Mouse (Mus musculus): ENCODE measurements at regions not wholly inside any gene's neighbourhood (a gene's known extent, or its start where the extent isn't known, plus 50 kb on each side); places are given as distances from the start of the nearest gene placed in this dataset.
"Not testable (repeated sequence)": the region's sequence is repeated elsewhere in the genome, so short reads cannot be mapped to it uniquely, and the experiment has no call there.

- DNase-seq (ENCODE audit: low spot score in 2 of 2), result not testable (repeated sequence)
Observed at GRCm38 (mm10) chr13:107774499-107774898, 269.7 kb upstream of the Smim15 start.

DNA sequence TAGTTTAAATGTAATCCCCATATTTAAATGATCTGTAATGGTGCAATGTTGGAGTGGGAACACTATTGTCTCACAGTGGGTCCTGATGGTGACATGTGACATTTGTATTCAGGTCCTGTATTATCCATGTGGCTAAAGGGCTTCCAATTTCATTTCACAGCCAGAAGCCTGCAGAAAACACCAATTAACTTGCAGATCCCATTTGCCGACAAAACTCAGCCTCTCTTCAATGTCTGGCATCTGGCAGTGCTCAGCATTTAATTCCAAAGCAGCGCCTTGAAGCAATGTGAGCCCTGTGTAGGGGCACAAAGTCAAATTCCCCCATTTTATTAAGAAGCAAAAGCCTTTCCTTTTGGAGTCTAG is 277.0 kb upstream of the Smim15 start:
- DNase-seq (ENCODE audit: low spot score in 2 of 2), result peak in 1 of 2 experiments; percentile 21

DNA sequence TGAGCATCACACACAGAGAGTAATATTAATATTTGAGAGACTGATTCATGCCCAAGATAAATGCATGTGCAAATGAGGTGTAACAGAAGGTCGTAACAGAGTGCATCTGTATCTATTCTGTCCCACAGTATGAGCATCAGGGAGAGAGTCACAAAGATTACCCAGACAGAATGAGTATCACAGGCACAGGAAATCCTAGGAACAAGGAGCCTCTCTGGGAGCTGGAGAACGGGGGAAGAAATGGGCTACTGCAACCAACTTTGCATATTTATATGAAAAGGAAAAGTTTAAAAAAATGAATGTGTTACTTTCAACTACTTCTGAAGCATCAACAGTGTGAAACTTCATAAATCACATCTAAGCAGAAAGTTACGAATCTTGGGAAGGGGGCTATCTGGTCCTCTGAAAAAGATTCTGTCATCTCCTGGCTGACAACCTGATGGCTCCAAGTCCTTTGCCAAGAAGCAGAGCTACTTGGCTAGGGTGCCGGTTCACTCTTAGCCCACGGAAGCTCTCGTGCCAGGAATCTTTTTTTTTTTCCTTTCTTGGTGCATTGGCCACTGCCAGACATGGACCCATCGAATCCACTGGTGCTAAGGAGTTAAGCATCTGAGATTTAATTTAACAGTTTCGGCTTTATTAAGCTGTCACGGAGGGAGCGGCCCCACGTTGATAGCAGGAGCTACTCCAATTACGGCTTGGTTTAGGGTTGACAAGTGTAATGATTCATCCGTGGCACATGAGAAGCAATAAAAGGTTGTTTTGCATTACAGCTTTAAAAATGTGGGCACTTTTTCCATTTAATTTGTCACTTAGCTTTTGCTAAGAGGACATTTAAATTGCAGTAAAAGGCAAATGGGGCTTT is 277.6 kb upstream of the Smim15 start:
- no peak for DNase-seq (ENCODE audit: low spot score in 2 of 2)

DNA sequence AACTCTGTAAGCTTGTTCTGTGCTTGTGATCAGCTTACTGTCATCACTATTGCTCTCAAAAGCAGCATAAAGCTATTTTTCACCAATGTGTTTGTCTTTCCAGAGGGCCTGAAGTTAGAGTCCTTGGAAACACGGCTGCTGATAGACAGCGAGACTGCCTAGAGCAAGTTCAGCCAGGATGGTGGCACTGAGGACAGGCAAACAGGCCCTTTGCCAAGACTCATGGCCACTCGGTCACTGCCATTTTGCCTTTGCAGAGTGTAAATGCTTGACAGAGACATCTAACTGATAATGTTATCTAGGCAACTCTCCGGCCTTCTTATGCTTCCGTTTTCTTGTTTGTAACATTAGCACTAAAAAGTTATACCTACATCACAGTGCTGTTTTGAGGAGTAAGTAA is 280.3 kb upstream of the Smim15 start:
- DNase-seq (ENCODE audit: low spot score in 2 of 2), result no peak

GRCm38 (mm10) chr13:107760511-107760910 is 283.7 kb upstream of the Smim15 start:
- no peak for DNase-seq (ENCODE audit: low spot score in 2 of 2)

DNA sequence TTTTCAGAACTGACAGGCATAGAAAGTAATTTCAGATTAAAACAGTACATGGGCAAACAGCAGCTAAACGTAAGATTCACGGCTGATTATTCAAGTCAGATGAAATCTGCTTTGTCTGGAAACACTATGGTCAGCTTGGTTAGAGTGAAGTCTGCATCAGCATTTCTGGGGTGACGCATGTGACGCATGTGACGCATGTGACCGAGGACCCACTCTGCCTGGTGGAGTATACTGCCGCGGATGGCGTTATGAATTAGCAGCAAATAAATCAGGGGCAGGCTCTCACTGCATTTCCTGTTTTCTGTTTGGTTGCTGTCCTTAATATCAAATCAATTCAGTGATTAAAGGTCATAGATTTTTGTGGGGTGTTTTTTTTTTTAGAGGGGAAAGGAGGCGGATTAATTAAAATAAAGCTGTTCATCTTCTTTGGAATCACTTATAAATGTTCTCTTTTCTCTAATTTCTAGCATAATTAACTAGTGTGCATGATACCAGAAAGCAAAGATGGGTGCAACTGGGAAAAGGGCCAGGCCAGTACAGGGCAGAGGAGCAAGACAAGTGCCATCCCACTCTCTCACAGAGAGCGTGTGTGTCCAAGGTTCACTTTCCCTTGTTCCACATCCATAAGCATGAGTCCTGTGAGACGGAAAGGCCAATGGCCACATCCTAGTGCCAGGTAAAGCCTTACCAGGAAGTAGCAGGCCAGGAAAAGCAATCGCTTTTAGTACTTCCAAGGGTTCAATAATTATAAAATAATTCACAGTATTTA is 285.7 kb upstream of the Smim15 start:
- no peak for DNase-seq (ENCODE audit: low spot score in 2 of 2)

GRCm38 (mm10) chr13:107752745-107753144 is 291.5 kb upstream of the Smim15 start:
- DNase-seq (ENCODE audit: low spot score in 2 of 2), result no peak

- DNase-seq (ENCODE audit: low spot score in 2 of 2), result no peak
Observed at GRCm38 (mm10) chr13:107743464-107744218, 300.6 kb upstream of the Smim15 start.

GRCm38 (mm10) chr13:107736581-107736980 is 307.7 kb upstream of the Smim15 start:
- no peak for DNase-seq (ENCODE audit: low spot score in 2 of 2)

DNA sequence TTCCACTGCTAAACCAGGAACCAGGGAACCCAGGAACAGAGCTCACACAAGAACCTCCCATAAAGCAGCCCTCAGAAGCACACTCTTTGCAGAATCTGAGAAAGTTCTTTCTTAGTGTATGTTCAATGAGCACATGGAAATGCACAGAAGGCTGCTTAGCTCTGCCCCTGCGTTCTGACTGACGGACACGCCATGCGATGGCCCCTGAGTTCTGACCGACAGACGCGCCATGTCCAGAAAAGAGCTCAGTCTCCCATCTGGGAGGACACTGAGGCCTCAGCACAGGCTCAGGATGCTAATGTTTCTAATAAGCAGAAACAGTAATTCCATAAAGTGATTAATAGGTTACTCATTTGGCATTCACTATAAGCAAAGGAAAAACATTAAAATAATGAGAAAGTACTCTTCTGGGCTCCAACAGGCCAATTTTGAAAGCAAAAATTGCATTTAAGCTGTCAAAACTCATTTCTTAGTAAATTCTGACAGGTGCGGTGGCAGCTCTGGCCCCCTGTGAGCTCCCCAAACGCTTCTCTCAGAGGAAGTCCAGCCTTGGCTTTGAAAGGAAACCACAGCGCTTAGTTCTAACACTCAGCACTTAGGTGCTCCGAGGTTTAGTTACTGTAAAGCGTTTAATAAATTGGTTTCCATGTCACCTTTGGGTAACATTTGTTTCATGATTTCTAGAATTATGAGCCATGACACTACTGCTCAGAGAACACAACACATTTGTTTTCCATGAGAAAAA is 309.9 kb upstream of the Smim15 start:
- no peak for DNase-seq (ENCODE audit: low spot score in 2 of 2)

DNA sequence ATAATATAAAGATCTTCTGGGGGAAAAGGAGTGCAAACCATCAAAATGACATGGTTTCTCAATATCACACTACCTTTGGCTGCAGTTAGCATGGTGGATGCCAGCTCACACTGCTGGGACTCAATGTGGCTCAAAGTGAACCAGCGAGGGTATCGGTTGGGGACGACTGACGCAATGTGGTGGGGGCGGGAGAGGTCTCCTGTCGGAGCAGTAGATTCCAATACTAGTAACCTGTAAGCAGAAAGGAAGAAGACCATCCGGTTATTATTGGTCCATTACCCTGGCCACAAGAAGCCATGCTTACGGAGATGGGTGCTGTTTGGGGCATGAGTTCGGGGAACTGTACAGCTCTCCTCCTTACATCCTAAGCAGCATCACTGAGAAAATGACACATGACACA is 313.3 kb upstream of the Smim15 start:
- no peak for DNase-seq (ENCODE audit: low spot score in 2 of 2)

DNA sequence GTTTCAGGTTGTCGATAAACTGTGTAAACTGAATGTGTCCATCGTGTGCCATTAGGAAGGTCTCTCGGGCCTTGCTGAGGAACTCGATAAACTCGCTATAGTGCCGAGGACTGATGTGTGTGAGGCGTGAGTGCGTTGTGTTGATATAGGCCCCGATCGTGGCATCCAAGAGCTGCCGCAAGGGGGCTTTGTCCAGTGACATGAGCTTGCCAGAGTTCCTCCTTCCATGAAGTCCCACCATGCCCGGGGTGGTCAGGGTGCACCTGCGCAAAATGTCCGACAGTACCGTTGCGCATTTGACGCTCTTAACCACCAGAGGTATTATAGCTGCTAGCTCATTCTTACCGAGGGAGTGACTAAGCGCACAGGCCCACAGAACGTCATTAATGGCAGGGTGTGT is 317.8 kb upstream of the Smim15 start:
- DNase-seq (ENCODE audit: low spot score in 2 of 2), result no peak

- no peak for DNase-seq (ENCODE audit: low spot score in 2 of 2)
Observed at GRCm38 (mm10) chr13:107721901-107722300, 322.3 kb upstream of the Smim15 start.

- DNase-seq (ENCODE audit: low spot score in 2 of 2), result no peak
Observed at GRCm38 (mm10) chr13:107720874-107721574, 323.2 kb upstream of the Smim15 start.

DNA sequence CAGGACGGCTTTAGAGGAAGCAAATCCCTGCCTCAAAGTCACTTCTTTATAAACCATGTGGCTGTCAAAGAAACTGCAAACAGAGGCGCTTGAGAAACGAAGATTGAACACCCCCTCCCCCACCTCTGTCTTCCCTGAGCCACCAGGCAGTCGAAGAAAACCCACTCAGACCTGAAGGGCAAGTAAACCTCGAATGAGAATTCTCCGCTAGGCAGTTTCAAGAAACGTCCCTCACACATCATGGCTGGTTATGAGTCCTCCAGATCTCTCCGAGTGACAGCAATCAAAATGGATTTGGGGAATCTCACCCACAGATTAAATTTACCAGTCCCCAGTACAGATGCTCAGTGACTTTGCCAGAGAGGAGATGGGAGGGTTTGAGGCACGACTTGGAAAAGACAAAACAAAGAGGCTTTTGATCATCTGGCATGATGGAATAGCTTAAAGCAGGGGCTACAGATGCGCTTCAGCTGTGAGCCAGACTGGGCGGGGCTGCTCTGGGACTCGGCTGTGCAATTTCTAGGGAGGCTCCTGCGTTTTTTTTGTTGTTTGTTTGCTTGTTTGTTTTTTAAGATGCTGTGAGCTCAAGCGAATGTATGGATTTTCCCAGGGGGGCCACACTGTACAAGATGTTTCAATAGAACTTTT is 325.1 kb upstream of the Smim15 start:
- DNase-seq (ENCODE audit: low spot score in 2 of 2), result no peak

DNA sequence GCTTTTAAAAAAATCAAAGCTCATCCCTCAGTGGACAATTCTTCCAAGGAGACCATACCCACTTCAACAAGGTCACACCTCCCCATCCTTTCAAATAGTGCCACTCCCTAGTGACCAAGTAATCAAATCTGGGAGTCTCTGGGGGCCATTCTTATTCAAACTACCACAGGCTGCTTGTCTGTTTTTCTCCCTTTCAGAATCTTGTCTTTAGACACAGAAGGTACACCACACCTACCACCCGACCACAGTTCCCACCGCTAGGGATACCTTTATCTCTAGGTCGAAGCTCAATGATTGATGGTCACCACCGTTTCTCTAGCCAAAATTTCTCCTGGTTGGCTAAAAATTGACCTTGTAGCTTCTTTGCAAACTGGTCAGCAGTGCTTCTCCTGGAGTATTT is 328.6 kb upstream of the Smim15 start:
- DNase-seq (ENCODE audit: low spot score in 2 of 2), result no peak

GRCm38 (mm10) chr13:107714001-107714400 is 330.2 kb upstream of the Smim15 start:
- no peak for DNase-seq (ENCODE audit: low spot score in 2 of 2)

- DNase-seq (ENCODE audit: low spot score in 2 of 2), result no peak
Observed at GRCm38 (mm10) chr13:107711341-107711994, 332.8 kb upstream of the Smim15 start.

DNA sequence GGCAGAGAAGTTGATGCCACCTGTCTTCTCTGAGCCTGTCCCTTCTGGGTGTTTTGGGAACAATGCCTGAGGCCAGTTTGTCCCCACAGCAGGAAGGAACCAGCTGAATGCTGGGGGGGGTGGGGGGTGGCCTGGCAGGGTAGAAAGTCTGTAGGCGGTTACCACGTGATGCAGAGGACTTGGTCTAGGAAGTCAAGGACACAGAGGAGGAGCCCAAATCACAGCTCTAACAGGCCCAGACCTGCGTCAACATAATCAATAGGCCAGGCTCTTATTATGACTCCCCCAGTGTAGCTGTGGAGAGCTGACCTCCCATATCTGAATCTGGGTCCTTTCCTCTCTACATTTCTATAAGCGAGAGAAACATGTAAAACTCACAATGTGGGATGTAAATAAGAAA is 333.9 kb upstream of the Smim15 start:
- no peak for DNase-seq (ENCODE audit: low spot score in 2 of 2)

- DNase-seq (ENCODE audit: low spot score in 2 of 2), result no peak
Observed at GRCm38 (mm10) chr13:107709828-107710227, 334.4 kb upstream of the Smim15 start.
